Mouse (Mus musculus) ES-E14 (cell line): ENCODE data around the gene Ldha. TPM values are rescaled to one million over a fixed set of nuclear protein-coding genes. Genes with fewer than 3 reads are reported as not detected.

Experiments
- DNase-seq: peaks from one replicate; pipeline ENCODE4 v3.0.0-alpha.2; 2013; ENCODE audit warnings: low read depth, low spot score
- H3K27ac ChIP-seq: 2 replicates; pipeline ENCODE4 v1.5.1; 2012; ENCODE audit warnings: low read depth, mild to moderate bottlenecking, low read length, moderate library complexity, mixed read lengths; ENCODE audit not compliant: poor library complexity, insufficient read depth, severe bottlenecking
- H3K36me3 ChIP-seq: 2 replicates; pipeline ENCODE4 v1.6.1; 2012; ENCODE audit warnings: mild to moderate bottlenecking, low read length, moderate library complexity, mixed read lengths; ENCODE audit not compliant: control insufficient read depth, poor library complexity, insufficient read depth, severe bottlenecking
- H3K4me1 ChIP-seq, 2 experiments: fragments of 150-350 bp in 1 of 2; sonication (generic) in 1 of 2; 2 replicates each; pipeline ENCODE4 v1.6.1; 2012; ENCODE audit warnings: low read length in 2 of 2, mild to moderate bottlenecking in 1 of 2, mixed read lengths in 1 of 2; ENCODE audit not compliant: control insufficient read depth in 2 of 2, insufficient read depth in 2 of 2, poor library complexity in 1 of 2
- H3K4me3 ChIP-seq, 2 experiments: fragments of 150-350 bp in 1 of 2; sonication (generic) in 1 of 2; 2 replicates each; pipeline ENCODE4 v1.5.1; 2012; ENCODE audit warnings: low read length in 2 of 2, low read depth in 1 of 2, mild to moderate bottlenecking in 1 of 2, mixed read lengths in 1 of 2; ENCODE audit not compliant: insufficient read depth in 1 of 2, poor library complexity in 1 of 2, severe bottlenecking in 1 of 2
- H3K9ac ChIP-seq: 2 replicates; pipeline ENCODE4 v1.6.1; 2012; ENCODE audit warnings: low read depth, mild to moderate bottlenecking, low read length, mixed read lengths; ENCODE audit not compliant: poor library complexity, insufficient read depth, severe bottlenecking
- H3K9me3 ChIP-seq: fragments of 150-350 bp; sonication (generic); 2 replicates; pipeline ENCODE4 v1.6.1; 2012; ENCODE audit warnings: low read depth, mild to moderate bottlenecking, low read length; ENCODE audit not compliant: control insufficient read depth, insufficient read depth
- CHD2 ChIP-seq: IDR thresholded peaks from 2 replicates; pipeline ENCODE4 v1.6.1; 2014; ENCODE audit warnings: mild to moderate bottlenecking, low read depth, low read length, inconsistent platforms
- HCFC1 ChIP-seq: IDR thresholded peaks from 2 replicates; pipeline ENCODE4 v1.6.1; 2012; ENCODE audit warnings: low read length, inconsistent platforms, borderline replicate concordance; ENCODE audit not compliant: insufficient read depth
- MAFK ChIP-seq: IDR thresholded peaks from 2 replicates; pipeline ENCODE4 v1.6.1; 2014; ENCODE audit warnings: mild to moderate bottlenecking, low read depth, low read length, inconsistent platforms; ENCODE audit not compliant: insufficient read depth
- ZC3H11A ChIP-seq: IDR thresholded peaks from 2 replicates; pipeline ENCODE4 v1.6.1; 2012; ENCODE audit warnings: low read depth, mild to moderate bottlenecking, inconsistent platforms, low read length, borderline replicate concordance
- ZNF384 ChIP-seq: IDR thresholded peaks from 2 replicates; pipeline ENCODE4 v1.6.1; 2012; ENCODE audit warnings: low read depth, low read length, inconsistent platforms
- in situ Hi-C, 2 experiments: fragments of 600-800 bp; cut with MboI; formaldehyde crosslinking; loops; one replicate each; pipeline ENCODE4 v1.15.1; 2025; ENCODE audit warnings: low sequenced_read_pairs in 2 of 2, inconsistent platforms in 1 of 2; ENCODE audit not compliant: unreplicated experiment in 2 of 2
- total RNA-seq: library from RNA; depleted of rRNA; stranded (reverse); fragments of 300-350 nt; gene quantifications from 2 replicates; pipeline ENCODE4 v1.2.3, GENCODE M21; 2012

Ldha gene
- total RNA-seq, 1 experiment: 621 TPM

- no peak overlapping the region for H3K4me3 ChIP-seq
- H3K27ac ChIP-seq: no peak overlapping the region
- in situ Hi-C loops: no loop called here
- TF ChIP-seq HCFC1: no peak
- TF ChIP-seq ZC3H11A: no peak
- no peak for TF ChIP-seq ZNF384
- peaks cover 73% of the 10 kb centered on the region for H3K36me3 ChIP-seq
- H3K9me3 ChIP-seq: no peaks in the 10 kb centered on the region
- H3K9ac ChIP-seq: no peak overlapping the region
- peaks cover 0 to 3% of the 10 kb centered on the region in 2 experiments; a peak in 1 of 4 replicates for H3K4me1 ChIP-seq
- no peak for DNase-seq
Measured at GRCm38 (mm10) chr7:46852666-46853065, 11.4 kb downstream of the Ldha start.

- Histone ChIP-seq H3K4me1 (peaks cover 0 to 3% of the 10 kb centered on the region in 2 experiments; a peak in 1 of 4 replicates), H3K27ac (no peak overlapping the region), H3K9me3 (no peaks in the 10 kb centered on the region), H3K9ac (no peak overlapping the region), H3K4me3 (no peak overlapping the region), H3K36me3 (peaks cover 70% of the 10 kb centered on the region)
- TF ChIP-seq ZC3H11A (no peak), HCFC1 (no peak), MAFK (no peak), CHD2 (no peak), ZNF384 (no peak)
- no peak for DNase-seq
- in situ Hi-C loops: no loop called here
Measured at GRCm38 (mm10) chr7:46853365-46853764, 12.1 kb downstream of the Ldha start.

- no peaks in the 10 kb centered on the region for H3K9me3 ChIP-seq
Measured at GRCm38 (mm10) chr7:46855866-46856560, 14.7 kb downstream of the Ldha start.

GRCm38 (mm10) chr7:46857436-46857835, 16.2 kb downstream of the Ldha start:
- Histone ChIP-seq H3K36me3 (peaks cover 34% of the 10 kb centered on the region), H3K27ac (no peak overlapping the region), H3K4me1 (0 out of 4 replicates have a peak, but pooled peaks cover 0 to 2% of the 10 kb centered on the region in 2 experiments), H3K4me3 (no peak overlapping the region), H3K9me3 (no peaks in the 10 kb centered on the region), H3K9ac (no peak overlapping the region)
- DNase-seq: no peak
- in situ Hi-C loops: no loop called here
- no peak for TF ChIP-seq ZC3H11A
- no peak for TF ChIP-seq ZNF384
- TF ChIP-seq MAFK: no peak
- TF ChIP-seq HCFC1: no peak
- no peak for TF ChIP-seq CHD2

More at GRCm38 (mm10) chr7:46855866-46856560, 14.7 kb downstream of the Ldha start:
- DNase-seq: no peak
- H3K4me3 ChIP-seq: no peak overlapping the region
- H3K36me3 ChIP-seq: peaks cover 47% of the 10 kb centered on the region
- no peak overlapping the region for H3K27ac ChIP-seq
- TF ChIP-seq CHD2 (no peak), MAFK (no peak), HCFC1 (no peak), ZC3H11A (no peak), ZNF384 (no peak)
- H3K9ac ChIP-seq: no peak overlapping the region
- peaks cover 0 to 3% of the 10 kb centered on the region in 2 experiments; a peak in 1 of 4 replicates for H3K4me1 ChIP-seq
- in situ Hi-C loops: no loop called here

- no peak overlapping the region for H3K9ac ChIP-seq
- no peak overlapping the region for H3K4me3 ChIP-seq
- in situ Hi-C loops: no loop called here
- TF ChIP-seq HCFC1 (no peak), MAFK (no peak), ZC3H11A (no peak), ZNF384 (no peak), CHD2 (no peak)
- H3K4me1 ChIP-seq: 0 out of 4 replicates have a peak, but pooled peaks cover 0 to 2% of the 10 kb centered on the region in 2 experiments
- no peak overlapping the region for H3K27ac ChIP-seq
- DNase-seq: no peak
- H3K36me3 ChIP-seq: peaks cover 21% of the 10 kb centered on the region
- H3K9me3 ChIP-seq: no peaks in the 10 kb centered on the region
Measured at GRCm38 (mm10) chr7:46859031-46859430, 17.8 kb downstream of the Ldha start.
